ENCODE assay signal across 9 mouse cellular contexts in genomic region chr5:90383080-90383479, GRCm38 (mm10). TPM values are rescaled to one million over a fixed set of nuclear protein-coding genes. Genes with fewer than 3 reads are reported as not detected.
A peak's percentile ranks its signal among the peaks of the same experiment; 100 is the strongest.
DNase-seq lines count a peak whose midpoint lies in the region; ATAC-seq and TF ChIP-seq lines count a peak whose summit lies in the region.
"Had no signal": no experiment of that assay in that cellular context is flagged by ENCODE, and none has a peak within 500 bp of the region (broad histone marks: within the 10 kb centered on the region; RNA-seq: fewer than 3 reads in every experiment).

No protein-coding gene starts in this region.

- no peak overlapping the region for H3K9ac ChIP-seq in embryonic facial prominence, embryonic 11.5 days (replicated peaks; ENCODE audit: low read length)
- no peak overlapping the region for H3K9ac ChIP-seq in forebrain, postnatal 0 days
- H3K9ac ChIP-seq: midbrain, embryonic 13.5 days had no signal

- no peaks in the 10 kb centered on the region for H3K9me3 ChIP-seq in embryonic facial prominence, embryonic 11.5 days (replicated peaks; ENCODE audit: control insufficient read depth, low read length)
- H3K9me3 ChIP-seq in embryonic facial prominence, embryonic 10.5 days, result no peaks in the 10 kb centered on the region
- no peaks in the 10 kb centered on the region for H3K9me3 ChIP-seq in forebrain, postnatal 0 days (ENCODE audit: low read length)
- no peaks in the 10 kb centered on the region for H3K9me3 ChIP-seq in midbrain, embryonic 10.5 days (replicated peaks)
- H3K9me3 ChIP-seq: midbrain, embryonic 13.5 days had no signal

- intact Hi-C loops in left cerebral cortex, postnatal 25 days (cut with DNase I), result no loop called here

- TF ChIP-seq CTCF in forebrain, postnatal 0 days (IDR thresholded peaks at IDR 0.05; ENCODE audit: low read depth), result no peak

- WGBS in embryonic facial prominence, embryonic 11.5 days, result 46% methylated on average over 1 of the region's 1 CpGs
- 49% methylated on average over 1 of the region's 1 CpGs for WGBS in embryonic facial prominence, embryonic 10.5 days
- 44% methylated on average over 1 of the region's 1 CpGs for WGBS in forebrain, postnatal 0 days
- 48% methylated on average over 1 of the region's 1 CpGs for WGBS in midbrain, embryonic 10.5 days

- no peaks in the 10 kb centered on the region for H3K27me3 ChIP-seq in embryonic facial prominence, embryonic 11.5 days (ENCODE audit: control insufficient read depth, insufficient read depth, low read length)
- no peaks in the 10 kb centered on the region for H3K27me3 ChIP-seq in embryonic facial prominence, embryonic 10.5 days (replicated peaks; ENCODE audit: low read depth, poor library complexity, severe bottlenecking)
- no peaks in the 10 kb centered on the region for H3K27me3 ChIP-seq in forebrain, postnatal 0 days (ENCODE audit: insufficient read depth, low read length)
- no peaks in the 10 kb centered on the region for H3K27me3 ChIP-seq in midbrain, embryonic 10.5 days (ENCODE audit: low read depth, poor library complexity, severe bottlenecking)
- H3K27me3 ChIP-seq: midbrain, embryonic 13.5 days had no signal

- H3K4me3 ChIP-seq in embryonic facial prominence, embryonic 11.5 days (ENCODE audit: low read depth, low read length), result no peak overlapping the region
- H3K4me3 ChIP-seq in embryonic facial prominence, embryonic 10.5 days, result no peak overlapping the region
- no peak overlapping the region for H3K4me3 ChIP-seq in forebrain, postnatal 0 days (ENCODE audit: low read depth, low read length)
- H3K4me3 ChIP-seq in midbrain, embryonic 10.5 days, result no peak overlapping the region
- H3K4me3 ChIP-seq: midbrain, embryonic 13.5 days had no signal

- DNase-seq in embryonic facial prominence, embryonic 11.5 days (ENCODE audit: low spot score), result peak; percentile 15
- no peak for DNase-seq in embryonic facial prominence, embryonic 10.5 days (ENCODE audit: low spot score)
- peak; percentile 6 for DNase-seq in c-Kit-positive CD71-negative TER-119-negative erythroid progenitor cells, embryonic 14.5 days (ENCODE audit: low read depth)
- peak; percentile 63 for DNase-seq in lung, postnatal 36 days
- DNase-seq in forebrain, postnatal 0 days, result no peak
- no peak for DNase-seq in left cerebral cortex, postnatal 25 days (ENCODE audit: low spot score in 2 of 2)
- no peak for DNase-seq in midbrain, embryonic 10.5 days (ENCODE audit: low spot score)

- ATAC-seq in embryonic facial prominence, embryonic 11.5 days (replicated peaks; ENCODE audit: insufficient number of reproducible peaks, low FRiP score, low TSS enrichment, low read depth), result no peak
- ATAC-seq in CD4-positive, CD25-positive, alpha-beta regulatory T cell, adult 4 months, result peak; percentile 92
- ATAC-seq in forebrain, postnatal 0 days, result no peak
- ATAC-seq: midbrain, embryonic 13.5 days had no signal

- H3K27ac ChIP-seq in embryonic facial prominence, embryonic 11.5 days (replicated peaks; ENCODE audit: low read depth, low read length), result no peak overlapping the region
- no peak overlapping the region for H3K27ac ChIP-seq in embryonic facial prominence, embryonic 10.5 days (replicated peaks)
- H3K27ac ChIP-seq in forebrain, postnatal 0 days (ENCODE audit: low read depth, low read length), result no peak overlapping the region
- no peak overlapping the region for H3K27ac ChIP-seq in midbrain, embryonic 10.5 days (replicated peaks)
- H3K27ac ChIP-seq: midbrain, embryonic 13.5 days had no signal

- no peak overlapping the region for H3K4me2 ChIP-seq in embryonic facial prominence, embryonic 11.5 days (ENCODE audit: low read depth, low read length)
- no peak overlapping the region for H3K4me2 ChIP-seq in forebrain, postnatal 0 days (ENCODE audit: low read depth)
- H3K4me2 ChIP-seq: midbrain, embryonic 13.5 days had no signal

- H3K36me3 ChIP-seq in embryonic facial prominence, embryonic 11.5 days (replicated peaks; ENCODE audit: control insufficient read depth, insufficient read depth, low read depth, low read length), result no peaks in the 10 kb centered on the region
- no peaks in the 10 kb centered on the region for H3K36me3 ChIP-seq in embryonic facial prominence, embryonic 10.5 days (replicated peaks)
- H3K36me3 ChIP-seq in forebrain, postnatal 0 days (ENCODE audit: insufficient read depth), result no peaks in the 10 kb centered on the region
- H3K36me3 ChIP-seq in midbrain, embryonic 10.5 days, result no peaks in the 10 kb centered on the region
- H3K36me3 ChIP-seq: midbrain, embryonic 13.5 days had no signal

- no peaks in the 10 kb centered on the region for H3K4me1 ChIP-seq in embryonic facial prominence, embryonic 11.5 days (ENCODE audit: control insufficient read depth, insufficient read depth, low read length)
- H3K4me1 ChIP-seq in embryonic facial prominence, embryonic 10.5 days, result no peaks in the 10 kb centered on the region
- H3K4me1 ChIP-seq in forebrain, postnatal 0 days (ENCODE audit: insufficient read depth), result no peaks in the 10 kb centered on the region
- no peaks in the 10 kb centered on the region for H3K4me1 ChIP-seq in midbrain, embryonic 10.5 days
- H3K4me1 ChIP-seq: midbrain, embryonic 13.5 days had no signal

RNA-seq across cellular contexts. Expression of gene Gm9958, which starts 16.1 kb away (rescaled TPM):
- polyA plus RNA-seq in embryonic facial prominence, embryonic 11.5 days (2014; fragmentation: Nextera tagmentation; extraction: Ambion mirVana), result 6.5 and 8.4 TPM in 2 replicates
- 5.2 and 5.3 TPM in 2 replicates for polyA plus RNA-seq in embryonic facial prominence, embryonic 10.5 days (2016; fragmentation: Nextera tagmentation; extraction: Ambion mirVana)
- 1 to 10 TPM; 2.2 to 2.5 TPM for polyA plus RNA-seq in CD4-positive, CD25-positive, alpha-beta regulatory T cell, adult 4 months (2017; shearing (Covaris generic))
- 1.1 and 1.3 TPM in 2 replicates for total RNA-seq in forebrain, postnatal 0 days (2014; rRNA removed)
- polyA plus RNA-seq in forebrain, postnatal 0 days (2015; fragmentation: Nextera tagmentation; extraction: Ambion mirVana), result 1.8 and 2.5 TPM in 2 replicates
- total RNA-seq in left cerebral cortex, postnatal 25 days (2021), result 1 to 10 TPM; 1.6 to 1.7 TPM
- 8.2 and 9.2 TPM in 2 replicates for polyA plus RNA-seq in midbrain, embryonic 10.5 days (2016; fragmentation: Nextera tagmentation; extraction: Ambion mirVana)

RNA-seq across cellular contexts. Expression of gene Ankrd17, which starts 16.7 kb away (rescaled TPM):
- 27.8 and 28.8 TPM in 2 replicates for polyA plus RNA-seq in embryonic facial prominence, embryonic 11.5 days (2014; fragmentation: Nextera tagmentation; extraction: Ambion mirVana)
- 26.3 and 26.8 TPM in 2 replicates for polyA plus RNA-seq in embryonic facial prominence, embryonic 10.5 days (2016; fragmentation: Nextera tagmentation; extraction: Ambion mirVana)
- 10 to 100 TPM; 44.6 to 53.6 TPM for polyA plus RNA-seq in CD4-positive, CD25-positive, alpha-beta regulatory T cell, adult 4 months (2017; shearing (Covaris generic))
- total RNA-seq in forebrain, postnatal 0 days (2014; rRNA removed), result 51.4 and 68.2 TPM in 2 replicates
- polyA plus RNA-seq in forebrain, postnatal 0 days (2015; fragmentation: Nextera tagmentation; extraction: Ambion mirVana), result 13.1 and 20.4 TPM in 2 replicates
- 100 to 1,000 TPM; 110 to 117 TPM for total RNA-seq in left cerebral cortex, postnatal 25 days (2021)
- polyA plus RNA-seq in midbrain, embryonic 10.5 days (2016; fragmentation: Nextera tagmentation; extraction: Ambion mirVana), result 22.7 and 23.1 TPM in 2 replicates

Comparison
In these comparisons a context has a peak if more than half of its experiments do, and no peak if none do; other contexts are left out.
1. DNase-seq: peak in embryonic facial prominence, embryonic 11.5 days (single experiment), c-Kit-positive CD71-negative TER-119-negative erythroid progenitor cells, embryonic 14.5 days (single experiment) and lung, postnatal 36 days (single experiment); none in embryonic facial prominence, embryonic 10.5 days (single experiment), forebrain, postnatal 0 days (single experiment), left cerebral cortex, postnatal 25 days (0 of 2) and midbrain, embryonic 10.5 days (single experiment).